Mouse (Mus musculus): Measurements from ENCODE around the gene Trub1.

Gene Trub1

GRCm38 (mm10) chr19:57441501-57441900 is 11.2 kb upstream of the Trub1 start:
- DNase-seq (ENCODE audit: low spot score in 2 of 2), result no peak

- peak in 1 of 2 experiments; percentile 37 for DNase-seq (ENCODE audit: low spot score in 2 of 2)
Measured at GRCm38 (mm10) chr19:57442936-57443657, 9.6 kb upstream of the Trub1 start.

- no peak for DNase-seq (ENCODE audit: low spot score in 2 of 2)
Measured at GRCm38 (mm10) chr19:57445049-57445448, 7.7 kb upstream of the Trub1 start.

GRCm38 (mm10) chr19:57450849-57451248 is 1.9 kb upstream of the Trub1 start:
- no peak for DNase-seq (ENCODE audit: low spot score in 2 of 2)

GRCm38 (mm10) chr19:57451762-57452161 is 950 bp upstream of the Trub1 start:
- no peak for DNase-seq (ENCODE audit: low spot score in 2 of 2)

GRCm38 (mm10) chr19:57453218-57453600 is 497 bp downstream of the Trub1 start:
- DNase-seq (ENCODE audit: low spot score in 2 of 2), result no peak

- DNase-seq (ENCODE audit: low spot score in 2 of 2), result no peak
Measured at GRCm38 (mm10) chr19:57455286-57455960, 2.7 kb downstream of the Trub1 start.

GRCm38 (mm10) chr19:57457075-57457474 is 4.4 kb downstream of the Trub1 start:
- DNase-seq (ENCODE audit: low spot score in 2 of 2), result peak; percentile 65 to 81

GRCm38 (mm10) chr19:57463741-57464140 is 11.0 kb downstream of the Trub1 start:
- DNase-seq (ENCODE audit: low spot score in 2 of 2), result no peak

GRCm38 (mm10) chr19:57465742-57466141 is 13.0 kb downstream of the Trub1 start:
- DNase-seq (ENCODE audit: low spot score in 2 of 2), result no peak

- DNase-seq (ENCODE audit: low spot score in 2 of 2), result no peak
Measured at GRCm38 (mm10) chr19:57471033-57471432, 18.3 kb downstream of the Trub1 start.

- no peak for DNase-seq (ENCODE audit: low spot score in 2 of 2)
Measured at GRCm38 (mm10) chr19:57472169-57472568, 19.5 kb downstream of the Trub1 start.

GRCm38 (mm10) chr19:57473301-57473700 is 20.6 kb downstream of the Trub1 start:
- no peak for DNase-seq (ENCODE audit: low spot score in 2 of 2)

- no peak for DNase-seq (ENCODE audit: low spot score in 2 of 2)
Measured at GRCm38 (mm10) chr19:57475298-57475697, 22.6 kb downstream of the Trub1 start.

- DNase-seq (ENCODE audit: low spot score in 2 of 2), result no peak
Measured at GRCm38 (mm10) chr19:57477310-57477709, 24.6 kb downstream of the Trub1 start.

- no peak for DNase-seq (ENCODE audit: low spot score in 2 of 2)
Measured at GRCm38 (mm10) chr19:57478056-57478455, 25.3 kb downstream of the Trub1 start.

- no peak for DNase-seq (ENCODE audit: low spot score in 2 of 2)
Measured at GRCm38 (mm10) chr19:57479886-57480655, 27.4 kb downstream of the Trub1 start.

- no peak for DNase-seq (ENCODE audit: low spot score in 2 of 2)
Measured at GRCm38 (mm10) chr19:57481743-57482259, 29.1 kb downstream of the Trub1 start.

GRCm38 (mm10) chr19:57482815-57483214 is 30.1 kb downstream of the Trub1 start:
- peak; percentile 20 to 58 for DNase-seq (ENCODE audit: low spot score in 2 of 2)

- no peak for DNase-seq (ENCODE audit: low spot score in 2 of 2)
Measured at GRCm38 (mm10) chr19:57487051-57487658, 34.4 kb downstream of the Trub1 start.

- no peak for DNase-seq (ENCODE audit: low spot score in 2 of 2)
Measured at GRCm38 (mm10) chr19:57489527-57489926, 36.8 kb downstream of the Trub1 start.

- no peak for DNase-seq (ENCODE audit: low spot score in 2 of 2)
Measured at GRCm38 (mm10) chr19:57491030-57491429, 38.3 kb downstream of the Trub1 start.
